Mouse (Mus musculus): Measurements from ENCODE around the gene Map2k4. TPM values are rescaled to one million over a fixed set of nuclear protein-coding genes. Genes with fewer than 3 reads are reported as not detected.

Gene Map2k4
- polyA plus RNA-seq, 1 experiment from 2014 or later = 77.5 TPM

MicroRNAs within 50 kb of the gene (microRNA counts, 519-probe panel; counts per million panel counts)
- microRNA mmu-miR-744 = 51.3 counts per million

Small RNAs within 50 kb of the gene (microRNA-seq; reads per million reads assigned to microRNA genes)
- gene Mir744 = 5,827 reads per million, percentile 92 among the genes with 10 or more reads in this experiment

Other genes starting within 250 kb of the Map2k4 start
- gene Zkscan6, start 18.9 kb upstream of the Map2k4 start, polyA plus RNA-seq (2015; fragmentation: Nextera tagmentation; extraction: Ambion mirVana) = 19.8 and 21.7 TPM in 2 replicates

All from hindbrain, embryonic 13.5 days (tissue).